Mouse (Mus musculus): Measurements from ENCODE around the gene Gm6583.
"Not testable (repeated sequence)": the region's sequence is repeated elsewhere in the genome, so short reads cannot be mapped to it uniquely, and the experiment has no call there.

The Gm6583 gene

DNA sequence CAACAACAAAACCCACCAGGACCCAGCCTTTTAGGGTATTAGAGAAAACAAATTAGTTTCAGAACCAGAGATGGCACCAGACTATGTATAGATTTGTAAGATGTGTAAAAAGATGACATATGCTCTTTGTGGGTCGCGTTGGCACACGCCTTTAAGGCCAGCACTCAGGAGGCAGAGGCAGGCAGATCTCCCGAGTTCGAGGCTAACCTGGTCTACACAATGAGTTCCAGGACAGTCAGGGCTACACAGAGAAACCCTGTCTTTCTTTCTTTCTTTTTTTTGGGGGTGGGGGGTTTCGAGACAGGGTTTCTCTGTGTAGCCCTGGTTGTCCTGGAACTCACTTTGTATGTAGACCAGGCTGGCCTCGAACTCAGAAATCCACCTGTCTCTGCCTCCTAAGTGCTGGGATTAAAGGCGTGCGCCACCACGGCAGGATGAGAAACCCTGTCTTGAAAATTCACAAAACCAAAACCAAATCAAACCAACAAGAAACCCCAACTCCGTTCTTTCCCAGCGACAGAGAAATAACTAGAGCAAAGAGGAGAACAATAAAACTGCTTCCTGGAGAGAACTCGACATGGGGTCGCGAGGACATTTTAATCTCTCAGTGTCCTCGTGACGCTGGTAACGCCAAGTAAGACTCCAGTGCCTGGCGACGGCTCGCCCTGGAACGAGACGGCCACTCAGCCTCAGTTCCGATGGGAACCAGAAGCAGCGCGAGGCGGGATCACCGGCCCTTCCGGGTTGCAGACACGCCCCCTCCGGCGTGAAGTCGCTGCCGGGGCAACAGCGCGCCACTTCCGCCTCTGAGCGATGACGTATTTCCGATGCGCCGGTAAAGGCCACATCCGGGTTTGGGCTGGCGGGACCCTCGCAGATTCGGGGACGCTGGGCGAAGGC is 30.0 kb downstream of the Gm6583 start, which contains the start of gene Tfip11:
Tfip11 (plus strand) TSS at position 813 of the 900 bp plus-strand sequence.
- DNase-seq (ENCODE audit: low read depth, low spot score): peak; percentile 98

DNA sequence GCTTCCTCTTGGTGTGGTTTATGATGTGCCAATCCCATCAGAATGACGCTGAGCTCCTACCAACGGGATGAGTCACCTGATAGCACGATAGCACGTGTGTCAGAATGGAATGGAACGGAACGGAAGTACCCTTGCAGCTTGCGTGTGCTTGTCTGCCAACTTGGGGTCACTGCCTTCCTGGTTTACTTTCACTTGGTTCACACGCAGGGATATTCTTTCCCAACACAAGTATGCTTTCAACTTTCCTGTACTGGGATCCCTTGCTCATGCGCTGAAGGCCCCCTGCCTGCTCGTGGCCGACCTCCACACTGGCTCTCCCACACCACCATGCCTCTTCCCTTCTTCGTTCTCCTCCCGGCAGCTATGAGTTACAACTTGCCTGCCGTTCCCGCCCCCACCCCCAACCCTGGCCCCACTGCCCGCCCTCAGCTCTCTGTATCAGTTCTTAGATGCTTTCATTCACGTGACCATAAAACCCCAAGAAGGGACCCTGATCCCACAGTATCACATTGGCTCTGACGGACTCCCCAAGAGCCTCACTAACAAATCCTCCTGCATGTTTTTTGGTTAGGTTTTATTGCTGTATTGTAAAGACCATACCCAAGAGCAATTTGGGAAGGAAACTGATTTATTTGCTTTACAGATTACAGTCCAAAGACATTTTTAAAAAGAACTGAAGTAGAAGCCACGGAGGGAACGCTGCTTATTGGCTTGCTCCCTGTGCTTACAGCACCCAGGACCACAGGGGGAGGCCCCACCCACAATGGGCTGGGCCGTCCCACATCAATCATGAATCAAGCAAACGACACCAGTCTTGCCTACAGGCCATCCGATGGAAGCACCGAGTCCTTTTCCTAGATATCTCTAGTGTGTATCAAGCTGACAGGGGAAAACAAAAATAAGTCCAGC is 30.9 kb downstream of the Gm6583 start:
- peak; percentile 58 for DNase-seq (ENCODE audit: low read depth, low spot score)

DNA sequence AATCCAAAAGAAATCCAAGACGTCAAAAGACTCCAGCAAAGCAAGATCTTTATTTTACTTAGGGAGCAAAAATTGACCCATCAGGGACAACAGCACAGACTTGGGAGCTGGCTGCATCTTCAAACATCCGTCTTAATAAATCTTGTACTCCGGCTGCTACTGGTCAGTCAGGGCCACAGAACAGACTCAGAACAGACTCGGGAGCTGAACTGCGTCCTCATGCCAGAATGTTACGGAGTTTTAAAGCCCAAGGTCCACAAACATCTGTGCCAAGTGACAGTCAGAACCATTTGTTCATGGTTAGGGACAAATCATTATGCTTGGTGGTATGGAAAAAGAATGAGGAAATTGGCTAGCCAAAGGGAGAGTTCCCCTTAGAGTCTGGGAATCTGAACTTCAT is 32.6 kb downstream of the Gm6583 start:
- DNase-seq (ENCODE audit: low read depth, low spot score): no peak

DNA sequence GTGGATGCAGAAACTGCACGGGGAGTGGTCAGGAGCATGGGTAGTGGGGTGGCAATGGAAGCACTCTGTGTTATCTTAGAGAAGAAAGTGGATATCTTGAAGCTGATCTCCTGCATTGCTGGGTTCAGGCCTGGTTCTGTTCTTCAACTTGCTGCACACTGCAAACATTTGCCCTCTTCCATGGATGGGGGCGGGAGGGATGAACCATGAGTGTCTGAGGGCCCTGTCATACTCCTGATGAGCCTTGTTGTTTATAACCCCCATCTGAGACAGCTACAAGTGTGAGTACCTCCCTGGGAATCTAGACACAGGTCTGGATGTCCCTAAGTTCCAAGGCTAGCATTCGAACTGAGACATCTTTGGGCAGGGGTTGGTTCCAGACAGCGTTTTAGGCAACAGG is 34.5 kb downstream of the Gm6583 start:
- DNase-seq (ENCODE audit: low read depth, low spot score): no peak

DNA sequence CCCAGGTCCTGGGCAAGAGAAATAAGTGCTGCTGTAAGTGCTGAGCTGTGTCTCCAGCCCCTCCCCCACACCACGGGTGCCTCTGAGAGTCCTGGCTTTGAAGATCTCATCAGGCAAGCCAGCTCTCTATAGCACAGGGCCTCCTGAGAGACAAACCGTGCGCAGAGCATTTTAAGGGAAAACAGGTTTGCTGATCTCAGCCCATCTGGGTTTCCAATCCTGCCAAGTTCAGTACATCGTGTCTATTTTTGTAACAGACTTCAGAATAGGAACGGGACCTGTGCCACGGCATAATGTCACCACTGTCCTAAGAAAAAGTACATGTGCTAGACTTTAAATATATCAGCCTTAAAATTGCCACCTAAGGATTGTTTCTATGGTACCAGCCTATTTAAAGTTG is 34.9 kb downstream of the Gm6583 start:
- DNase-seq (ENCODE audit: low read depth, low spot score): no peak

DNA sequence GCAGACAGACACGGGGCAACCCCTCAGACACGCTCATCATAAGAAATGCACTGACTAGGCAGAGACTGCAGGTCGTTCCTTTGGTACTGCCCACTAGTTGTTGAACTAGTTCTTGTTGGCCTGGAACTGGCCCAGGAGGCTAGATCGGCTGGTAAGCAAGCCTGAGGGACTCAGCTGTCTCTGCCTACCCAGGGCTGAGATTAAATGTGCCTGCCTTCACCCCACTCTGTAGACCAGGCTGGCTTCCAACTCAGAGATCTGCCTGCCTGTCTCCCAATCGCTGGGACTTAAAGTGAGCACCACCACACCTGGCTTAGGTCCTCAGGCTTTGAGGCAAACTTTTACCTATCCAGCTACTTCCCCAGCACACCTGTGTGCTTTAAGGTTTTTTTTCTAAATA is 35.5 kb downstream of the Gm6583 start:
- DNase-seq (ENCODE audit: low read depth, low spot score): no peak

DNA sequence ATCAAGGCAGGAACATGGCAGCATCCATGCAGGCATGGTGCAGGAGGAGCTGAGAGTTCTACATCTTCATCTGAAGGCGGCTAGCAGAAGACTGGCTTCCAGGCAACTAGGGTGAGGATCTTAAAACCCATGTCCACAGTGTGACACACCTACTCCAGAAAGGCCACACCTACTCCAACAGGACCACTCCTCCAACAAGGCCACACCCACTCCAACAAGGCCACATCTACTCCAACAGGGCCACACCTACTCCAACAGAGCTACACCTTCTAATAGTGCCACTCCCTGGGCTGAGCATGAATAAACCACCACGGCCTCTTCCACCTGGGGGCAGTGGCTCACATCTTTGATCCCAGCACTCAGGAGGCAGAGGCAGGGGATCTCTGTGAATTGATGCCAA is 36.5 kb downstream of the Gm6583 start:
- not testable (repeated sequence) for DNase-seq (ENCODE audit: low read depth, low spot score)

DNA sequence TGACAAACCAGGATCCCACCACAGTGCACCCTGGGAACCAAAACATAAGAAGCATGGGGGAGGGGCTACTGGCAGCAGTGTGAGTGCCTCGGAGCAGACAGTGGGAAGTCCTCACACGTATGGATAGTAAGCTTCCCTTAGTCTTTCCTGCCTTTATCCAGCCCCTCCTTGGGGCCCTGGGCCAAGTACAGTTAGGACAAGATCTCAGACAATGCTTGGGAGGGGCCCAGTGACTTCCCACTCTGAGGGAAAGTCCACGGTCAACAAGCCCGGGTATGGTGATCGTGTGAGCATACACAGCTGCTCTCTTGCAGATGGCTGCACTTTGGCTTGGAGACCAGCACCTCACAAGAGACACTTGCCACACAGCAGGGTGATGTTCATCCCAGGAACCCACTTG is 38.5 kb downstream of the Gm6583 start:
- DNase-seq (ENCODE audit: low read depth, low spot score): no peak

DNA sequence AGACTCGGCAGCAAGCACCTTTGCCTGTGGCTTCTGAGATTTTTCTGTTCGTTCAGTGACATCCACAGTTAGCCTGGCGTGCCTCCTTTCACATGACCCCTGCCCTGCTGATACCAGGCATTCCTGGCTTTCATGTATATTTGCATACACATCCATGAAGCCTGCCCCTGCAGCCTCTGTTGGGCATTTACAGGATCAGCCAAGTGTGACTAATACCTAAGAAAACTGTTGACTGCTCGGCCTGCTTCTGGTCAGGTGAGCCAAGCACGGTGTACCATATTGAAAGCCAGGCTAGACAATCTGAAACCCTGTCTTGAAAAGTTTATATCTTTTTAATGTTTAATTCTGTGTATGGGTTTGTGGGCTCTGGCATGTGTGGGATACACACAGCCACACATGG is 39.4 kb downstream of the Gm6583 start:
- DNase-seq (ENCODE audit: low read depth, low spot score): no peak

DNA sequence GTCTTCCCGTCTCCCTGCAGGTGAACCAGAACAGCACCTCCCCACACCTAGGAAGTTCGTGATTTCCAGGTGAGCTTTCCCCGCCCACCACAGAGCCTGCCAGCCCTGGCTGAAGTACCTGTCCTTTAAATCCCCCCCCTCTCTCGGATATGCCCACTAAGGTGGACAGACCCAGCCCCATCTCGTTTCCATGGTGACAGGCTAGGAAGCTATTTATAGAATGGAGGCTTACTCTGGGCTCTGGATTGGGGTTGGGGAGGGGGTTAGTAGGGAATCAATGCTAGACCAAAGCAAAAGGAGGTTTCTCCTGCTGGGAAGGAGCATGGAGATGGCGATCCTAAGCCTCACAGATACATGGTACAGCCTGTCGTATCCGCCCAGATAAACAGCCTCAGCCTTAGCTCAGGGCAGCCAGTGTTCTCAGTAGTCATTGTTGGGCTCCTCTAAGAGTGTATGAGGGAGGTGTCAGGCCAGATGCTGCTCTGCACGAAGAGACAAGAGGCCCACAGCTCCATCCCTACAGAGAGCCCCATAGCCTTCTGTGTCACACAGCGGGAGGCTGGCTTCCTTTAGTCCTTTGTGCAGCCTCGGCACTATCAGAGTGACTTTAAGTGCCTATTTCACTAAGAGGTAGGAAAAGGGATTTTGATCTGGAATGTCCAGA is 42.5 kb downstream of the Gm6583 start:
- no peak for DNase-seq (ENCODE audit: low read depth, low spot score)

DNA sequence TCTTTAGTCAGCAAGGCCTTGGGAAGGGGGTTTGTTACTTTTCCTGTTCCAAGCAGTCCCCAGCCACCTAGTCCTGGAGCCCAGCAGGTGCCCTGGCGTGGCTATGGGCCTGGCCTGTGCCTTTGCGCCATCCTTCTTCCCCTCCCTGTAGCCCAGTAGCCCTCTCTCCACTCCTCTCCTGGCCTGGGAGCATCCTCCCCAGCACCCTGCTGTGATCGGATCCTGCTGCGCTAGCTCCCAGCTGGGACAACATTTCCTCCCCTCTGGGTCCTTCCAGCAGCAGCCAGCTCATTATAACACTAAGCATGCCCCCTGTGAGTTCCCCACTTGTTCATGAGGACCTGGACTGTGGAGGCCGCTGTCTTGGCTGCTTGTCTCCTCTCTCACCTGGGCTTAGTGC is 50.0 kb downstream of the Gm6583 start:
- DNase-seq (ENCODE audit: low read depth, low spot score): no peak
